Mouse (Mus musculus): ENCODE results near the gene Htt.

GRCm38 (mm10) chr5:34885250-34885649, 123.7 kb downstream of the Htt start:
- no peak for TF ChIP-seq POLR2A (IDR thresholded peaks at IDR 0.05; ENCODE audit: borderline replicate concordance, control insufficient read depth, low read depth, low read length)
- peak; percentile 26; the same call in 1 of the 2 replicates for TF ChIP-seq CTCF (IDR thresholded peaks at IDR 0.05; ENCODE audit: control insufficient read depth, insufficient read depth, low read length)
